Mouse (Mus musculus): ENCODE results near the gene Zfp518b.

Zfp518b gene

GRCm38 (mm10) chr5:38632463-38633449 is 51.9 kb downstream of the Zfp518b start:
- peak; percentile 82 to 86 for DNase-seq (ENCODE audit: low spot score in 2 of 2)

GRCm38 (mm10) chr5:38628023-38628422 is 56.6 kb downstream of the Zfp518b start:
- DNase-seq (ENCODE audit: low spot score in 2 of 2) = no peak

- no peak for DNase-seq (ENCODE audit: low spot score in 2 of 2)
Observed at GRCm38 (mm10) chr5:38626883-38627282, 57.7 kb downstream of the Zfp518b start.

DNA sequence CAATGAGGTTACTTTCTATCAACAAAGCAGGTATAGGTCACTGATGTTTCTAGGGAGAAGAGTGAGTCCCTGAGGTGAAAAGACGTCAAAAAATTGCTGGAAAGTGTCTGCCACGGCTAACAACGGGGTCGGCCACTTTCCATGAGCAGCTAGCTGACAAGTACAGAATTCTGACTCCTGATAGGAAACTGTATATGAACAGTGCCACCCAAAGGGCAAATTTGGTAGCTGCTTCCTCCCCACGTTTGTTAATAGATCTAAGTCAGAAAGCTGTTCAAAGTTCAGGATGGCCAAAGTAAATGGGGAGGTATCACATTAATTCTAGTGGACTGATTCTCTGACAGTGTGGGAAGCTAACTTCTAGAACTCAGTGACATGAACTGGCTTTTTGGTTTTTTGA is 63.8 kb downstream of the Zfp518b start:
- DNase-seq (ENCODE audit: low spot score in 2 of 2) = peak; percentile 48 to 62

- DNase-seq (ENCODE audit: low spot score in 2 of 2) = no peak
Observed at GRCm38 (mm10) chr5:38618908-38619307, 65.7 kb downstream of the Zfp518b start.
